Mouse (Mus musculus) large intestine, adult 2 months (tissue): Measurements from ENCODE around the gene Adamts4. TPM values are rescaled to one million over a fixed set of nuclear protein-coding genes. Genes with fewer than 3 reads are reported as not detected.
A peak's percentile ranks its signal among the peaks of the same experiment; 100 is the strongest.

Experiments used
- DNase-seq: peaks from one replicate; pipeline ENCODE4 v3.0.0-alpha.2; 2012; ENCODE audit warnings: low read depth, low spot score
- WGBS: fragments of 180-500 bp; shearing (Covaris S2); methylation state at CpG from one replicate; pipeline ENCODE4 v1.1.7; 2018; 5-methylcytosine and 5-hydroxymethylcytosine counted together
- polyA plus RNA-seq: library from polyadenylated mRNA; depleted of rRNA; stranded (reverse); fragments of >200 nt; gene quantifications from 2 replicates; pipeline ENCODE4 v1.2.3, GENCODE M21; 2012; rRNA removed

Adamts4 gene
- 1.1 and 2.5 TPM in 2 replicates for polyA plus RNA-seq

GRCm38 (mm10) chr1:171249913-171250600 lies at the start of gene Adamts4:
Gene Adamts4 (plus strand): TSS chr1:171250421.
- DNase-seq, result no peak
- 33% methylated on average over 5 of the region's 5 CpGs for WGBS

GRCm38 (mm10) chr1:171200769-171201168 lies 49.5 kb upstream of the Adamts4 start:
- 100% methylated on average over 1 of the region's 1 CpGs for WGBS
- DNase-seq, result no peak

GRCm38 (mm10) chr1:171203471-171204248 lies 46.6 kb upstream of the Adamts4 start:
- WGBS, result 32% methylated on average over 11 of the region's 11 CpGs
- no peak for DNase-seq

GRCm38 (mm10) chr1:171204249-171204644 lies 46.0 kb upstream of the Adamts4 start:
- peak; percentile 29 for DNase-seq
- WGBS, result 23% methylated on average over 7 of the region's 7 CpGs

GRCm38 (mm10) chr1:171205704-171206493 lies 44.3 kb upstream of the Adamts4 start:
- DNase-seq, result no peak
- WGBS, result 78% methylated on average over 6 of the region's 6 CpGs

- WGBS, result 39% methylated on average over 4 of the region's 4 CpGs
- no peak for DNase-seq
Measured at GRCm38 (mm10) chr1:171209409-171209808, 40.8 kb upstream of the Adamts4 start.

GRCm38 (mm10) chr1:171212854-171213253 lies 37.4 kb upstream of the Adamts4 start:
- 53% methylated on average over 3 of the region's 3 CpGs for WGBS
- DNase-seq, result no peak

- 54% methylated on average over 10 of the region's 10 CpGs for WGBS
Measured at GRCm38 (mm10) chr1:171213801-171214496, 36.3 kb upstream of the Adamts4 start, which contains the start of gene Nr1i3. Gene Nr1i3 (plus strand): TSS chr1:171213970.

GRCm38 (mm10) chr1:171216241-171216955 lies 33.8 kb upstream of the Adamts4 start:
- no peak for DNase-seq
- WGBS, result 84% methylated on average over 18 of the region's 18 CpGs

More at GRCm38 (mm10) chr1:171213801-171214496, 36.3 kb upstream of the Adamts4 start, which contains the start of gene Nr1i3:
- peak; percentile 29 for DNase-seq

- DNase-seq, result peak; percentile 64
- 7% methylated on average over 10 of the region's 10 CpGs for WGBS
Measured at GRCm38 (mm10) chr1:171220871-171221270, 29.4 kb upstream of the Adamts4 start.

GRCm38 (mm10) chr1:171221281-171222193 lies 28.7 kb upstream of the Adamts4 start:
- 5% methylated on average over 22 of the region's 22 CpGs for WGBS

GRCm38 (mm10) chr1:171222238-171223155 lies 27.7 kb upstream of the Adamts4 start, which contains the start of gene Tomm40l:
Gene Tomm40l (minus strand): TSS chr1:171222514.
- WGBS, result under 1% methylated on average over 28 of the region's 28 CpGs
- peak; percentile 97 for DNase-seq

More at GRCm38 (mm10) chr1:171221281-171222193, 28.7 kb upstream of the Adamts4 start:
- no peak for DNase-seq

GRCm38 (mm10) chr1:171223168-171223567 lies 27.1 kb upstream of the Adamts4 start:
- no peak for DNase-seq
- 65% methylated on average over 6 of the region's 6 CpGs for WGBS

GRCm38 (mm10) chr1:171223796-171224195 lies 26.4 kb upstream of the Adamts4 start:
- WGBS, result 80% methylated on average over 2 of the region's 2 CpGs
- DNase-seq, result no peak

GRCm38 (mm10) chr1:171224857-171225256 lies 25.4 kb upstream of the Adamts4 start, which contains the start of gene Apoa2:
Gene Apoa2 (plus strand): TSS chr1:171225054.
- DNase-seq, result no peak

GRCm38 (mm10) chr1:171226780-171227179 lies 23.4 kb upstream of the Adamts4 start:
- 67% methylated on average over 4 of the region's 4 CpGs for WGBS
- DNase-seq, result no peak

More at GRCm38 (mm10) chr1:171224857-171225256, 25.4 kb upstream of the Adamts4 start, which contains the start of gene Apoa2:
- 67% methylated on average over 5 of the region's 5 CpGs for WGBS
